Mouse (Mus musculus): Measurements from ENCODE around the gene Asns.

Asns gene

GRCm38 (mm10) chr6:7692884-7693585 lies at the start of gene Asns:
Asns (minus strand) TSS chr6:7693254.
- DNase-seq (ENCODE audit: low read depth, low spot score): peak; percentile 21
- Histone ChIP-seq H3K36me3 (ENCODE audit: control insufficient read depth, insufficient read depth, low read length, poor library complexity, severe bottlenecking) (no peaks in the 10 kb centered on the region), H3K27me3 (ENCODE audit: control insufficient read depth, insufficient read depth, low read length, poor library complexity, severe bottlenecking) (no peaks in the 10 kb centered on the region)

DNA sequence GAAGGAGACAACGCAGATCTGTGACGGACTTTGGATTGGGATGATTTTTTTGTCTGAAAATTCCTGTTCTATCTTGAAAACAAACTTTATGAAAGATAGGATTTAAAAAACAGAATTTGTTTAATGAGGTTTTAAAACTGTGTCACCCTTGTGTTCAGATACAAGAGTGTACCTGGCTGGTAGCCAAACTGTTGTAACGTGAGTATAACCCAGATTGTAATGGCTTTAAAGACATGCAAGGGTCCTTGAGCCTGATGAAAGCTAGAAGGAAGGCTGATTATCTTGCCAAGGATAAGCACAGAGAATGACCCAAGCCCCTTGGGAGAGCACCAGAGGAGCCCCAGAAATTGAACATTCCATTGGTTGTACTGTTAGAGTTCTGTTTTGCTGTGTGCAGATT lies 48.7 kb upstream of the Asns start:
- DNase-seq (ENCODE audit: low read depth, low spot score): no peak
- Histone ChIP-seq H3K36me3 (ENCODE audit: control insufficient read depth, insufficient read depth, low read length, poor library complexity, severe bottlenecking) (no peaks in the 10 kb centered on the region), H3K27me3 (ENCODE audit: control insufficient read depth, insufficient read depth, low read length, poor library complexity, severe bottlenecking) (no peaks in the 10 kb centered on the region)

- no peak for DNase-seq (ENCODE audit: low read depth, low spot score)
- H3K36me3 ChIP-seq (ENCODE audit: control insufficient read depth, insufficient read depth, low read length, poor library complexity, severe bottlenecking): no peaks in the 10 kb centered on the region
Measured at GRCm38 (mm10) chr6:7737842-7738241, 44.8 kb upstream of the Asns start.

GRCm38 (mm10) chr6:7732754-7733708 lies 40.0 kb upstream of the Asns start:
- no peaks in the 10 kb centered on the region for H3K36me3 ChIP-seq (ENCODE audit: control insufficient read depth, insufficient read depth, low read length, poor library complexity, severe bottlenecking)
- DNase-seq (ENCODE audit: low read depth, low spot score): peak; percentile 87

More at GRCm38 (mm10) chr6:7737842-7738241, 44.8 kb upstream of the Asns start:
- H3K27me3 ChIP-seq (ENCODE audit: control insufficient read depth, insufficient read depth, low read length, poor library complexity, severe bottlenecking): no peaks in the 10 kb centered on the region

GRCm38 (mm10) chr6:7732097-7732496 lies 39.0 kb upstream of the Asns start:
- no peaks in the 10 kb centered on the region for H3K27me3 ChIP-seq (ENCODE audit: control insufficient read depth, insufficient read depth, low read length, poor library complexity, severe bottlenecking)
- no peak for DNase-seq (ENCODE audit: low read depth, low spot score)

More at GRCm38 (mm10) chr6:7732754-7733708, 40.0 kb upstream of the Asns start:
- no peaks in the 10 kb centered on the region for H3K27me3 ChIP-seq (ENCODE audit: control insufficient read depth, insufficient read depth, low read length, poor library complexity, severe bottlenecking)

GRCm38 (mm10) chr6:7729128-7729527 lies 36.1 kb upstream of the Asns start:
- no peak for DNase-seq (ENCODE audit: low read depth, low spot score)
- no peaks in the 10 kb centered on the region for H3K27me3 ChIP-seq (ENCODE audit: control insufficient read depth, insufficient read depth, low read length, poor library complexity, severe bottlenecking)
- H3K36me3 ChIP-seq (ENCODE audit: control insufficient read depth, insufficient read depth, low read length, poor library complexity, severe bottlenecking): no peaks in the 10 kb centered on the region

More at GRCm38 (mm10) chr6:7732097-7732496, 39.0 kb upstream of the Asns start:
- H3K36me3 ChIP-seq (ENCODE audit: control insufficient read depth, insufficient read depth, low read length, poor library complexity, severe bottlenecking): no peaks in the 10 kb centered on the region

DNA sequence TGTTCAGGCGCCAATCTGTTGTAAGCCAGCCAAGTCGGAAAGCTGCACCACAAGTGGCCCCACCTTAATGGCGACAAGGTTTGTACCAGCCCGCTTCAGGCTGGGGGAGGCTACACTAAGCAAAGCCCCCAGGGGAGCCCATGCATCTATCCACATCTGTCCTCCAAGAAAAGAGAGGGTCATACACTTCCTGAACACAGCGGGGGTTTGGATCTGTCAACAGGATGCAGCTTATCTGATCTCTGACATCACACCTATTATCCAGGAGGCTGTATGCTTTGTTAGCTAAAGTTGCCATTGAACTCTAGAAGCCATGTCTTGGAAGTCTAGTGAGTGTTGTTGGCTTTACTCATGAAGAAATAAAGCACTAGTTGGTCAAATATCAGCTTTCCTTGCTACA lies 35.2 kb upstream of the Asns start:
- Histone ChIP-seq H3K36me3 (ENCODE audit: control insufficient read depth, insufficient read depth, low read length, poor library complexity, severe bottlenecking) (no peaks in the 10 kb centered on the region), H3K27me3 (ENCODE audit: control insufficient read depth, insufficient read depth, low read length, poor library complexity, severe bottlenecking) (no peaks in the 10 kb centered on the region)
- DNase-seq (ENCODE audit: low read depth, low spot score): no peak

- H3K27me3 ChIP-seq (ENCODE audit: control insufficient read depth, insufficient read depth, low read length, poor library complexity, severe bottlenecking): no peaks in the 10 kb centered on the region; the same call in 1 of the 2 replicates
- H3K36me3 ChIP-seq (ENCODE audit: control insufficient read depth, insufficient read depth, low read length, poor library complexity, severe bottlenecking): no peaks in the 10 kb centered on the region
- no peak for DNase-seq (ENCODE audit: low read depth, low spot score)
Measured at GRCm38 (mm10) chr6:7716236-7716635, 23.2 kb upstream of the Asns start.

- H3K27me3 ChIP-seq (ENCODE audit: control insufficient read depth, insufficient read depth, low read length, poor library complexity, severe bottlenecking): no peaks in the 10 kb centered on the region; the same call in 1 of the 2 replicates
- DNase-seq (ENCODE audit: low read depth, low spot score): no peak
- no peaks in the 10 kb centered on the region for H3K36me3 ChIP-seq (ENCODE audit: control insufficient read depth, insufficient read depth, low read length, poor library complexity, severe bottlenecking)
Measured at GRCm38 (mm10) chr6:7714230-7714629, 21.2 kb upstream of the Asns start.

GRCm38 (mm10) chr6:7711837-7712330 lies 18.8 kb upstream of the Asns start:
- no peaks in the 10 kb centered on the region; the same call in 1 of the 2 replicates for H3K27me3 ChIP-seq (ENCODE audit: control insufficient read depth, insufficient read depth, low read length, poor library complexity, severe bottlenecking)
- no peak for DNase-seq (ENCODE audit: low read depth, low spot score)
- no peaks in the 10 kb centered on the region for H3K36me3 ChIP-seq (ENCODE audit: control insufficient read depth, insufficient read depth, low read length, poor library complexity, severe bottlenecking)

GRCm38 (mm10) chr6:7708246-7708645 lies 15.2 kb upstream of the Asns start:
- DNase-seq (ENCODE audit: low read depth, low spot score): no peak
- Histone ChIP-seq H3K27me3 (ENCODE audit: control insufficient read depth, insufficient read depth, low read length, poor library complexity, severe bottlenecking) (no peaks in the 10 kb centered on the region), H3K36me3 (ENCODE audit: control insufficient read depth, insufficient read depth, low read length, poor library complexity, severe bottlenecking) (no peaks in the 10 kb centered on the region)

- no peaks in the 10 kb centered on the region for H3K27me3 ChIP-seq (ENCODE audit: control insufficient read depth, insufficient read depth, low read length, poor library complexity, severe bottlenecking)
- DNase-seq (ENCODE audit: low read depth, low spot score): no peak
- no peaks in the 10 kb centered on the region for H3K36me3 ChIP-seq (ENCODE audit: control insufficient read depth, insufficient read depth, low read length, poor library complexity, severe bottlenecking)
Measured at GRCm38 (mm10) chr6:7706796-7707195, 13.7 kb upstream of the Asns start.

GRCm38 (mm10) chr6:7697999-7698699 lies 5.1 kb upstream of the Asns start:
- H3K27me3 ChIP-seq (ENCODE audit: control insufficient read depth, insufficient read depth, low read length, poor library complexity, severe bottlenecking): no peaks in the 10 kb centered on the region
- DNase-seq (ENCODE audit: low read depth, low spot score): no peak
- no peaks in the 10 kb centered on the region for H3K36me3 ChIP-seq (ENCODE audit: control insufficient read depth, insufficient read depth, low read length, poor library complexity, severe bottlenecking)

GRCm38 (mm10) chr6:7697077-7697643 lies 4.1 kb upstream of the Asns start:
- Histone ChIP-seq H3K27me3 (ENCODE audit: control insufficient read depth, insufficient read depth, low read length, poor library complexity, severe bottlenecking) (no peaks in the 10 kb centered on the region), H3K36me3 (ENCODE audit: control insufficient read depth, insufficient read depth, low read length, poor library complexity, severe bottlenecking) (no peaks in the 10 kb centered on the region)
- DNase-seq (ENCODE audit: low read depth, low spot score): no peak

All from splenic B cell, adult 2 months (primary cell).